Comparison of ENCODE assay signal across 8 mouse cellular contexts in genomic region chr16:44778538-44779147, GRCm38 (mm10). TPM values are rescaled to one million over a fixed set of nuclear protein-coding genes. Genes with fewer than 3 reads are reported as not detected.
DNase-seq lines count a peak whose midpoint lies in the region; ATAC-seq and TF ChIP-seq lines count a peak whose summit lies in the region.

No protein-coding gene starts in this region.

- DNase-seq in left cerebral cortex, adult 11 months (ENCODE audit: low spot score), result peak; percentile 15
- no peak for DNase-seq in left cerebral cortex, adult 2 months (ENCODE audit: extremely low spot score in 1 of 2, low spot score in 2 of 2)
- peak; percentile 29 to 48 for DNase-seq in heart, adult 9 months (ENCODE audit: low spot score in 2 of 2)
- peak; percentile 10 to 44 for DNase-seq in kidney, postnatal 36 days
- DNase-seq in testis, postnatal 14 days (ENCODE audit: low spot score), result no peak
- no peak for DNase-seq in retina, postnatal 1 day
- DNase-seq in left cerebral cortex, adult 9 months (ENCODE audit: low spot score in 2 of 2), result no peak

- intact Hi-C loops in left cerebral cortex, adult 2 months (cut with DNase I), result no loop called here

- H3K27ac ChIP-seq in left cerebral cortex, adult 2 months, result no peak overlapping the region

- 0 out of 2 replicates have a peak, but pooled peaks have one; percentile 43 for ATAC-seq in monocyte, adult 5-6 weeks (replicated peaks; ENCODE audit: insufficient number of reproducible peaks, low FRiP score, low TSS enrichment, poor library complexity, severe bottlenecking)

- no peak overlapping the region for H3K4me3 ChIP-seq in left cerebral cortex, adult 2 months

- no peak for TF ChIP-seq CTCF in left cerebral cortex, adult 2 months (IDR thresholded peaks at IDR 0.05)

RNA-seq across cellular contexts. Expression of gene Cd200r1, which starts 13.1 kb away (rescaled TPM):
- total RNA-seq in left cerebral cortex, adult 2 months (2021), result 1 to 10 TPM; 1.0 to 1.1 TPM
- 2.0 to 11.8 TPM (median 6.8 TPM) in 3 replicates for total RNA-seq in monocyte, adult 5-6 weeks (2017)

RNA-seq across cellular contexts. Expression of gene Gtpbp8, which starts 32.5 kb away (rescaled TPM):
- 10 to 100 TPM; 24.4 to 25.7 TPM for total RNA-seq in left cerebral cortex, adult 2 months (2021)
- total RNA-seq in monocyte, adult 5-6 weeks (2017), result 4.6 to 10.2 TPM (median 8.2 TPM) in 3 replicates

RNA-seq across cellular contexts. Expression of gene Cd200r4, which starts 32.9 kb away (rescaled TPM):
- total RNA-seq in left cerebral cortex, adult 2 months (2021), result under 1 TPM; 0.23 to 0.32 TPM
- total RNA-seq in monocyte, adult 5-6 weeks (2017), result 13.4 to 31.6 TPM (median 14.7 TPM) in 3 replicates

RNA-seq across cellular contexts. Expression of gene Nepro, which starts 54.5 kb away (rescaled TPM):
- 1 to 10 TPM; 4.8 to 5.0 TPM for total RNA-seq in left cerebral cortex, adult 2 months (2021)
- 7.9 to 14.6 TPM (median 11.3 TPM) in 3 replicates for total RNA-seq in monocyte, adult 5-6 weeks (2017)

Comparison
In these comparisons a context has a peak if more than half of its experiments do, and no peak if none do; other contexts are left out.
1. DNase-seq: peak in left cerebral cortex, adult 11 months (single experiment), heart, adult 9 months (2 of 2) and kidney, postnatal 36 days (2 of 2); none in left cerebral cortex, adult 2 months (0 of 2), testis, postnatal 14 days (single experiment), retina, postnatal 1 day (single experiment) and left cerebral cortex, adult 9 months (0 of 2).
2. RNA of gene Cd200r4, which starts 32.9 kb away (total RNA-seq): 13.4 to 31.6 TPM in monocyte, adult 5-6 weeks; 0.23 to 0.32 TPM in left cerebral cortex, adult 2 months; every median in the first group is over 10 times any median in the second.